Mouse (Mus musculus) left cerebral cortex, adult 9 months (tissue): ENCODE data around the gene Tmem212.

Experiments
- DNase-seq, 2 experiments: peaks; one replicate each; pipeline ENCODE4 v3.0.0; 2022; ENCODE audit warnings: low spot score in 2 of 2

Tmem212 gene

DNA sequence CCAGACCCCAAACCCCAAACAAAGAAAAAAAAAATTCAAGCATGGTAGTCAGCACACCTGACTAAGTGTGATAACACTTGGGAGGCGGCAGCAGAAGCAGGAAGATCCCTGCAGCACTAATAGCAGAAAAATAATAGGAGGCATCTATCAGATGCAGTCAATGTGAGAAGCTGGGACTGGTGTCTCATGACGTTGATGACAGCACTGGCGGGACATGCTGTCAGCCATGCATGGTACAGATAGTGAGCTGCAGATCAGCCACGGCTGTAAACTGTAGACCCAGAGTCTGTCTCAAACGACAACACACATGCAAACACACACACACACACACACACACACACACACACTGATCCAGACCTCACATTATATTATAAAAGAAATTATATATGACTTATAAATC is 52.9 kb downstream of the Tmem212 start:
- no peak for DNase-seq

DNA sequence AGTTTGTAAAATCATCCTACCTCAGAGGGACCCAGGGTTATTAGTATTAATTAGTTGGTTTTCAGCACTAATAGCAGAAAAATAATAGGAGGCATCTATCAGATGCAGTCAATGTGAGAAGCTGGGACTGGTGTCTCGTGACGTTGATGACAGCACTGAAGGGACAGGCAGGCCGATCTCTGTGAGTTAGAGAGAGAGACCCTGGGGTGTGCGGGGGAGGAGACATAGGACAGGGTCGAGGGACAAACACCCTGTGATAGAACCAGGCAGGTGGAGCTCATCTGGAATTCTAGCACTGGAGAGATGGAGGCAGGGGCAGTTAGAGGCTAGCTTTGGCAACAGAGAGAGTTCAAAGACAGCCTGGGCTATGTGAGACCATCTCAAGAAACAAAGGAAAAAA is 53.3 kb downstream of the Tmem212 start:
- DNase-seq: no peak

DNA sequence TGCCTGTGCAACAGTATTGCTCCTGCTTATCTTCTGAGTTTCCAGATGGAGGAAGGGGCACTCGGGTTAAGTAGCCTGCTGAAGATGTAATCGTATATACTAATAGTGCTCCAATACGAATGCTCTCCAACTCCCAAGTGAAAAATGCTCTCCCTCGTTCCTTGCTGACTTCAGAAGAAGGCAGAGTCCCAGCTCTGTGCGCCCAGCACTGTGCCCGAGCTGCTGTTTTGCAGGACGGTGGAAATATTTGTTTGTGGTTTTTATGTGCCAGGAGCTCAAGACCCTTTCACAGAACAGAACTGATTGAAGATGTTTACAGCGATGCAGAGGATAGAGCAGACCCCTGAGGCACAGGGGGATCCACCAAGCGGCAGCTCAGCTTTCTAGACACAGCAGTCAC is 55.9 kb downstream of the Tmem212 start:
- no peak for DNase-seq

DNA sequence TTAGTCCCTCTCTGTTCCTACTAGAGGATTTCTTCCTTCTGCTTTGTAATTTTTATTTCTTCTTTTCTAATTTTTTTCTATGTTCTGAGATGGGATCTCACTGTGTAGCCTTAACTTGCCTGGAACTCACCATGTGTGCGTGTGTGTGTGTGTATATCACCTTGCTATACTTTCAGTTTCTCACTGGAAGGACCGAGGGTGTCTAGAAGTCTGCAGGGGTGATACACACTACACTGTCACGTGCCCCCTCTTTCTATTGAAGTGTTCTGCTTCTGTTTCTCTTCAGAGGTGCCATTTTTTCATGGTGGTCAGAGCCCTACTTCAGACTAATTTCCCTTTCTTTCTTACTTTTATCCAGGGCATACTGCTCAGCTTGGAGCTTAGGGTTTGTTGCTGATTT is 56.4 kb downstream of the Tmem212 start:
- DNase-seq: no peak

DNA sequence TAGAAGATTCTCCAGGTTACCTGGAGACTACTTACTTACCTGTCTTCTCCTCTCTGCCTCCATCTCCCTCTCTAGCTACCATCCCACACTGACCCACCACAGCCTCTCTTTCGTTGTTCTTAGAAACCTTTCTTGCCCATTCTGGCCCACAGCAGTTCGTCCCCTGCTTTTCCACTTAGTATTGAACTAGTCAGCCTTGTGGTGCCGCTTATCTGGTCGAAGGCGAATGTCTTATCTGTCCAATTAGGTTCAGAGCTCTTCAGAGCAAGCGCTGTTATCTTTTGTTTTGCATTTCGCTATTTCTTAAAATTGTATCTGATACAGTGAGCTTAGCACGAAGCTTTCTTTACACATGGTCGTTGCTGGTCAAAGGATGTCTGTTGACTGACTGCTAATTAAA is 56.9 kb downstream of the Tmem212 start:
- DNase-seq: no peak

DNA sequence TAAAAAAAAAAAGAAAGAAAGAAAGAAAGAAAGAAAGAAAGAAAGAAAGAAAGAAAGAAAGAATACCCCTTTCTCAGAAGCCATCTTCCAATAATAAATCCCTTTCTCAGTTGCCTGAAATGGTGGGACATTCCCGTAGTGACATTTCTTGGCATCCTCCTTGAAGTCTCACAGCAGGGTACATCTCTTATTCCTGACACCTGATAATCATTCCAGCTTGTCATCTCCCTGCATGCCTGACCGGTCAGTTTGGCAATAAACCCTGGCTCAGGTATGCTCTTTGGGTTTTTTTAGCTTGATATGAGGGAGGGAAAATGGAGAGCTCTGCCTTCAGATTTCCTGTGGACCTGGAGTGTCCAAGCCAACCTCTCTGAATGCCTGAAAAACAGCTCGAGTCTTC is 59.9 kb downstream of the Tmem212 start:
- DNase-seq: no peak

DNA sequence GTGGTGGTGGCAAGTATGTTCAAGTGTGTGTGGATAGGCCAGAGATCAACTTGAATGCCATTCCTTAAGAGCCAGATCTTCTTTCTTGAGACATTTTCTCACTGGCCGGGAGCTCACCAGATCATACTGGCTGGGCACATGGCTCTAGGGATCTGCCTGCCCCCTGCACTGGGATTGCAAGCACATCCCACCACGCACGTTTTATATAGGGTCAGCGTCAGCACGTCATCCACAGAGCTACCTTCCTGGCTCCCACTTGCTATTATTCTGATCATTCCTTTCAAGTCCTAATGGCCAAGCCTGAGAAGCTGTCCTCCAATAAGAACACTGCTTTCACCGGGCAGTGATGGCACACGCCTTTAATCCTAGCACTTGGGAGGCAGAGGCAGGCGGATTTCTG is 60.4 kb downstream of the Tmem212 start:
- DNase-seq: no peak

DNA sequence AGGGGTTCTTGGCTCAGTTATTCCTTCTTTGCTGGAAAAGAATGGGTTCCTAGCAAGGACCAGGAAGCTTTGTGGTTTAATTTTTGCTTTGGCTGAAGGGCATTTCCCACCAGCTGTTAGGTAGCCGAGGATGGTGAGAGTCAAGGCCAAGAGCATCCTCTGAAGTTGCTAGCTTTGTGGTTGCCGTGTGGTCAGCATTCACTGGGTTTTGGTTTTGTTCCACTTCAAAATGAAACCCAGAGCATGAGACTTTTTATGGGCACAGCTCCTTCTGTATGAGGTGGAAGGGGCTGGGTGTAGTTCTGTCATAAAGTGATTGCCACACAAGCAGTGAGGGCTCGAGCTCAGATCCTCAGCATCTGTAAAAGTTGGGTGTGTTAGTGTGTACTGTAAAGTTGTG is 67.4 kb downstream of the Tmem212 start:
- no peak for DNase-seq

DNA sequence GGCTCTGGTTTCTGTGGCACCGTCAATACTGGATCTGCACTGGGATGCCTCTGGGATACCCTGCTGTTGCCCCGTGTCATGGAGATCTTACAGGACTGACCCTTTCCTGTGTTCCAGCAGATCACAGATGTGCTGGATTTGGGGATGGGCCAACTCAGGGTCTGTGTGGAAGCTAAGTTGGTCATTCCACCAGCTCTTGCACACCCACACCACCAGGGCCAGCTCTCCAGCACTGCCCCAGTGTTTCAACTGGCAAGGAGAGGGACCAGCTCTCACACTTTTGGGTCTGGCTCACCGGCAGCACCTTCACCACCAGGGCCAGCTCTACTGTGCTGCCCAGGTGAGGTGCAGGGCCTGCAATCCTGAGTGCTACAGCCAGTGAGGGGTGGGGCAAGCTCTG is 68.9 kb downstream of the Tmem212 start:
- DNase-seq: no peak

DNA sequence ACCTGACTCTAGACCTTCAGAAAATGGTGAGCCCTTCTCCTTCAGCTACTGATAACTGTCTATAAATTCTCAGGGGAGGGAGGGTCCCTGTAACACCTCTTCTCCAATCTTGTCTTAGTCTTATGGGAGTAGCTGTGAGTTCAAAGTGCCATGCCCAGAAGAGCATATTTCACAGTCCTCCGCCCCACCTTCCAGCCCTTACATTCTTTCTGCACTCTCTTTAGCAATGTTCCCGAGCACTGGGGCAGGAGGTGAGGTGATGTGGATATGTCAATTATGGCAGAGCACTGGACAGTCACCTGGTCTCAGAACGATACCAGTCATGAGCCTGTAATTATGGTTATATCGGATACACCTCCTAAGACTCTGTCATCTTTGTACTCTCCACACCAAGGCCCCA is 70.2 kb downstream of the Tmem212 start:
- DNase-seq: no peak
